Mouse (Mus musculus) CH12.LX (cell line): Measurements from ENCODE around the gene Rsrc1. TPM values are rescaled to one million over a fixed set of nuclear protein-coding genes. Genes with fewer than 3 reads are reported as not detected.

Experiments used
- DNase-seq: peaks from one replicate; pipeline ENCODE4 v3.0.0-alpha.2; 2013; ENCODE audit errors: extremely low read depth
- H3K27ac ChIP-seq: 2 replicates; pipeline ENCODE4 v1.5.1; 2012; ENCODE audit warnings: low read depth, mild to moderate bottlenecking, control low read depth, moderate library complexity; ENCODE audit not compliant: insufficient read depth
- H3K27me3 ChIP-seq: replicated peaks from 2 replicates; pipeline ENCODE3; 2012; ENCODE audit warnings: inconsistent platforms
- H3K36me3 ChIP-seq, 2 experiments: replicated peaks in 1 of 2; 2 replicates each; pipeline versions ENCODE3 to v1.6.1; 2012; ENCODE audit warnings: inconsistent platforms in 1 of 2, low read length in 1 of 2, mild to moderate bottlenecking in 1 of 2, mixed read lengths in 1 of 2, moderate library complexity in 1 of 2; ENCODE audit not compliant: control insufficient read depth in 1 of 2, insufficient read depth in 1 of 2
- H3K4me1 ChIP-seq, 2 experiments: 2 replicates each; pipeline ENCODE4 v1.6.1; 2012; ENCODE audit warnings: inconsistent platforms in 1 of 2, moderate library complexity in 1 of 2; ENCODE audit not compliant: insufficient read depth in 2 of 2, control insufficient read depth in 1 of 2
- H3K4me2 ChIP-seq: 2 replicates; pipeline ENCODE4 v1.6.1; 2012; ENCODE audit warnings: low read depth, mild to moderate bottlenecking, control low read depth; ENCODE audit not compliant: poor library complexity, insufficient read depth, severe bottlenecking
- H3K4me3 ChIP-seq, 3 experiments: fragments of 150-350 bp in 1 of 3; sonication (generic) in 1 of 3; replicated peaks in 1 of 3; 2 replicates each; pipeline versions ENCODE3 to v1.5.1; 2011 to 2012; ENCODE audit warnings: low read depth in 2 of 3, low read length in 2 of 3, mild to moderate bottlenecking in 2 of 3, moderate library complexity in 2 of 3, control low read depth in 1 of 3, improper control_type of control experiment in 1 of 3, inconsistent platforms in 1 of 3, mixed read lengths in 1 of 3; ENCODE audit not compliant: poor library complexity in 1 of 3
- H3K79me2 ChIP-seq: replicated peaks from 2 replicates; pipeline ENCODE4 v1.6.1; 2012; ENCODE audit warnings: mild to moderate bottlenecking, moderate library complexity; ENCODE audit not compliant: control insufficient read depth, poor library complexity, insufficient read depth, severe bottlenecking; ENCODE audit errors: extremely low read depth
- H3K9ac ChIP-seq: 2 replicates; pipeline ENCODE4 v1.6.1; 2012; ENCODE audit warnings: low read depth, mild to moderate bottlenecking, control low read depth, moderate library complexity; ENCODE audit not compliant: insufficient read depth
- H3K9me3 ChIP-seq: replicated peaks from 2 replicates; pipeline ENCODE3; 2012; ENCODE audit warnings: low read length, inconsistent platforms, mixed read lengths
- BHLHE40 ChIP-seq: IDR thresholded peaks from 2 replicates; pipeline ENCODE4 v1.6.1; 2011; ENCODE audit warnings: mild to moderate bottlenecking, low read depth, low read length, improper control_type of control experiment
- CTCF ChIP-seq, 2 experiments: IDR thresholded peaks in 1 of 2; conservative IDR thresholded peaks in 1 of 2; 2 replicates each; pipeline ENCODE4 v1.5.1; 2011 to 2012; ENCODE audit warnings: low read depth in 2 of 2, low read length in 2 of 2, improper control_type of control experiment in 1 of 2, inconsistent platforms in 1 of 2, mild to moderate bottlenecking in 1 of 2, moderate library complexity in 1 of 2
- E2F4 ChIP-seq: IDR thresholded peaks from 2 replicates; pipeline ENCODE4 v1.6.1; 2011; ENCODE audit warnings: low read depth, low read length, improper control_type of control experiment; ENCODE audit not compliant: insufficient replicate concordance
- EP300 ChIP-seq: IDR thresholded peaks from 2 replicates; pipeline ENCODE4 v1.6.1; 2011; ENCODE audit warnings: low read length, improper control_type of control experiment
- HCFC1 ChIP-seq: IDR thresholded peaks from 2 replicates; pipeline ENCODE4 v1.6.1; 2012; ENCODE audit warnings: low read depth, mild to moderate bottlenecking, inconsistent platforms, low read length, improper control_type of control experiment
- JUND ChIP-seq: conservative IDR thresholded peaks from 2 replicates; pipeline ENCODE4 v1.6.1; 2011; ENCODE audit warnings: low read depth, low read length, improper control_type of control experiment
- MAFK ChIP-seq: IDR thresholded peaks from 2 replicates; pipeline ENCODE4 v1.6.1; 2011; ENCODE audit warnings: low read length, improper control_type of control experiment; ENCODE audit not compliant: insufficient replicate concordance
- MAX ChIP-seq: IDR thresholded peaks from 2 replicates; pipeline ENCODE4 v1.6.1; 2011; ENCODE audit warnings: low read length, improper control_type of control experiment
- MEF2A ChIP-seq: IDR thresholded peaks from 2 replicates; pipeline ENCODE4 v1.6.1; 2014; ENCODE audit warnings: low read depth, mild to moderate bottlenecking, inconsistent platforms, low read length, improper control_type of control experiment, borderline replicate concordance
- MXI1 ChIP-seq: IDR thresholded peaks from 2 replicates; pipeline ENCODE4 v1.6.1; 2011; ENCODE audit warnings: mild to moderate bottlenecking, low read depth, low read length, improper control_type of control experiment
- PAX5 ChIP-seq: IDR thresholded peaks from 2 replicates; pipeline ENCODE4 v1.6.1; 2012; ENCODE audit warnings: low read length, inconsistent platforms, mixed read lengths
- POLR2A ChIP-seq: IDR thresholded peaks from 2 replicates; pipeline ENCODE4 v1.6.1; 2011; ENCODE audit warnings: low read depth, mild to moderate bottlenecking, improper control_type of control experiment, low read length
- SIN3A ChIP-seq: IDR thresholded peaks from 2 replicates; pipeline ENCODE4 v1.6.1; 2012; ENCODE audit warnings: low read length, improper control_type of control experiment, inconsistent platforms
- SMC3 ChIP-seq: IDR thresholded peaks from 2 replicates; pipeline ENCODE4 v1.6.1; 2011; ENCODE audit warnings: low read depth, low read length, improper control_type of control experiment
- TBP ChIP-seq: conservative IDR thresholded peaks from 2 replicates; pipeline ENCODE4 v1.6.1; 2011; ENCODE audit warnings: low read depth, low read length, improper control_type of control experiment
- TCF12 ChIP-seq: IDR thresholded peaks from 2 replicates; pipeline ENCODE4 v1.6.1; 2014; ENCODE audit warnings: low read depth, mild to moderate bottlenecking, inconsistent platforms, low read length, improper control_type of control experiment
- USF1 ChIP-seq: IDR thresholded peaks from 2 replicates; pipeline ENCODE4 v1.6.1; 2014; ENCODE audit warnings: low read depth, mild to moderate bottlenecking, inconsistent platforms, low read length, improper control_type of control experiment
- ZKSCAN1 ChIP-seq: IDR thresholded peaks from 2 replicates; pipeline ENCODE4 v1.6.1; 2012; ENCODE audit warnings: low read depth, inconsistent platforms, low read length, improper control_type of control experiment, borderline replicate concordance
- ZNF384 ChIP-seq: IDR thresholded peaks from 2 replicates; pipeline ENCODE4 v1.6.1; 2012; ENCODE audit warnings: low read depth, low read length, improper control_type of control experiment, inconsistent platforms
- dilution Hi-C: fragments of 300-500 bp; cut with MboI; formaldehyde crosslinking; loops from 2 replicates; pipeline ENCODE4 v1.14.3; 2020; ENCODE audit warnings: low sequenced_read_pairs; ENCODE audit not compliant: extremely low pct_unique_long_range_greater_than_20kb, extremely low pct_ligation_motif_present
- in situ Hi-C: fragments of 300-500 bp; cut with MboI; formaldehyde crosslinking; loops from 3 replicates; pipeline ENCODE4 v1.14.3; 2019; ENCODE audit warnings: low sequenced_read_pairs, low pct_ligation_motif_present, low pct_unique_long_range_greater_than_20kb, mixed read lengths
- polyA plus RNA-seq: library from polyadenylated mRNA; unstranded; fragments of >175 nt; gene quantifications from 2 replicates; pipeline ENCODE4 v1.2.1, GENCODE M21; 2012; ENCODE audit warnings: low read depth; ENCODE audit not compliant: insufficient read length
- total RNA-seq, 2 experiments: library from RNA; depleted of rRNA; stranded (reverse); fragments of 300-350 nt in 1 of 2; fragments of >200 nt in 1 of 2; gene quantifications; 2 replicates each; pipeline ENCODE4 v1.2.3; 2012 to 2014

The Rsrc1 gene
- total and polyA plus RNA-seq, 3 experiments, result 28.9 to 50.9 (median 34.0) TPM

GRCm38 (mm10) chr3:66973391-66973943 is 7.7 kb upstream of the Rsrc1 start:
- no peak for DNase-seq
- peaks cover 8% of the 10 kb centered on the region in 2 experiments for H3K36me3 ChIP-seq
- dilution Hi-C loops, result no loop called here
- no peaks in the 10 kb centered on the region for H3K27me3 ChIP-seq
- no peaks in the 10 kb centered on the region for H3K79me2 ChIP-seq
- no peak overlapping the region for H3K4me2 ChIP-seq
- H3K27ac ChIP-seq, result no peak overlapping the region
- in situ Hi-C loops, result no loop called here
- peaks cover 4% of the 10 kb centered on the region for H3K9me3 ChIP-seq
- peaks cover 0 to 6% of the 10 kb centered on the region in 2 experiments; a peak in 1 of 4 replicates for H3K4me1 ChIP-seq
- H3K4me3 ChIP-seq, result no peak overlapping the region
- H3K9ac ChIP-seq, result no peak overlapping the region
- TF ChIP-seq CTCF (conservative IDR thresholded peaks at IDR 0.05 in 1 of 2, IDR thresholded peaks at IDR 0.05 in 1 of 2; ENCODE audit: low read depth in 2 of 2, low read length in 2 of 2) (no peak), HCFC1 (no peak), SIN3A (no peak), TBP (no peak), ZNF384 (no peak), MXI1 (no peak), JUND (no peak), BHLHE40 (no peak), MAFK (no peak), ZKSCAN1 (no peak), MEF2A (no peak), POLR2A (no peak), SMC3 (no peak), MAX (no peak), E2F4 (no peak)
- TF ChIP-seq, all 38 proteins: peak for 0

DNA sequence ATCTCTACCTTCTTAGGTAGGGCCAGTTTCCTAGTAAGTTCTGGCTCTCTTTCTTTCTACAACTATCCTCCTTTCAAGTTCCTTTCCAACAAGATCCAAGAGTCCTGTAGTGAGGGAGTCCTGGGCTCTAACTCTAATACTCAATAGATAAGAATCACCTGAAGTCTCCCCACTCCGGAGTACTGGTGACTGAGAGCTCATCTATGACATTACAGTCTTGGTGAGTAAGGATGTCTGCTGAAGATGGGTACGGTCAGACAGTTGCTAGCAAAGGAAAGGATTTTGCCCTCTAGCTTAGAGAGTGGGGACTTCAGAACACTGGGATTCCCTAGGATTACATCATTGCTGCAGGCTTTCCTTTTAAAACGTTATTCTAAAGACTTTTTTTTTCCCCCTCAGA is 6.7 kb upstream of the Rsrc1 start:
- H3K4me3 ChIP-seq, result no peak overlapping the region
- dilution Hi-C loops, result no loop called here
- no peak overlapping the region for H3K9ac ChIP-seq
- peaks cover 0 to 6% of the 10 kb centered on the region in 2 experiments; a peak in 1 of 4 replicates for H3K4me1 ChIP-seq
- TF ChIP-seq USF1, result no peak
- TF ChIP-seq TBP, result no peak
- TF ChIP-seq TCF12, result no peak
- TF ChIP-seq EP300, result no peak
- TF ChIP-seq SIN3A, result no peak
- TF ChIP-seq PAX5, result no peak
- no peak for DNase-seq
- in situ Hi-C loops, result no loop called here
- H3K27me3 ChIP-seq, result no peaks in the 10 kb centered on the region
- no peaks in the 10 kb centered on the region for H3K79me2 ChIP-seq
- peaks cover 12% of the 10 kb centered on the region for H3K9me3 ChIP-seq
- peaks cover 8% of the 10 kb centered on the region in 2 experiments for H3K36me3 ChIP-seq
- no peak overlapping the region for H3K27ac ChIP-seq
- no peak overlapping the region for H3K4me2 ChIP-seq
